Mouse (Mus musculus) heart, postnatal 0 days (tissue): Measurements from ENCODE around the gene Ubtf.

Experiments
- CTCF ChIP-seq: IDR thresholded peaks from 2 replicates; pipeline ENCODE4 v1.5.1; 2016; ENCODE audit warnings: antibody characterized with exemption, control low read depth, low read depth
- EP300 ChIP-seq: IDR thresholded peaks from 2 replicates; pipeline ENCODE4 v1.6.1; 2016; ENCODE audit warnings: antibody characterized with exemption, low read depth

- TF ChIP-seq EP300: no peak
- TF ChIP-seq CTCF: no peak
Measured at GRCm38 (mm10) chr11:102334010-102334409, 14.5 kb upstream of the Ubtf start.
